Mouse (Mus musculus) lung, embryonic 15.5 days (tissue): ENCODE measurements around the gene C1rb. TPM values are rescaled to one million over a fixed set of nuclear protein-coding genes. Genes with fewer than 3 reads are reported as not detected.
"Not testable (repeated sequence)": the region's sequence is repeated elsewhere in the genome, so short reads cannot be mapped to it uniquely, and the experiment has no call there.

Experiments used
- ATAC-seq: fragments of 200-750 bp; cut with Nextera tagmentation; 2 replicates; pipeline ENCODE4 v1.8.0; 2017; ENCODE audit warnings: moderate number of reproducible peaks, borderline replicate concordance; ENCODE audit not compliant: low FRiP score, low TSS enrichment; ENCODE audit errors: extremely low read depth
- H3K27ac ChIP-seq: fragments of 300-500 bp; sonication (generic); 2 replicates; pipeline ENCODE4 v1.5.1; 2015; ENCODE audit warnings: moderate library complexity, mild to moderate bottlenecking, inconsistent platforms
- H3K27me3 ChIP-seq: fragments of 300-500 bp; sonication (generic); 2 replicates; pipeline ENCODE4 v1.6.1; 2015; ENCODE audit warnings: inconsistent platforms
- H3K36me3 ChIP-seq: fragments of 300-500 bp; sonication (generic); 2 replicates; pipeline ENCODE4 v1.6.1; 2015; ENCODE audit warnings: inconsistent platforms
- H3K4me1 ChIP-seq: fragments of 300-500 bp; sonication (generic); 2 replicates; pipeline ENCODE4 v1.6.1; 2015; ENCODE audit warnings: inconsistent platforms
- H3K4me2 ChIP-seq: fragments of 300-500 bp; sonication (generic); 2 replicates; pipeline ENCODE4 v1.6.1; 2015; ENCODE audit warnings: inconsistent platforms, mild to moderate bottlenecking, moderate library complexity
- H3K4me3 ChIP-seq: fragments of 300-500 bp; sonication (generic); 2 replicates; pipeline ENCODE4 v1.5.1; 2015; ENCODE audit warnings: mild to moderate bottlenecking, inconsistent platforms
- H3K9ac ChIP-seq: fragments of 300-500 bp; sonication (generic); 2 replicates; pipeline ENCODE4 v1.6.1; 2015; ENCODE audit warnings: inconsistent platforms
- H3K9me3 ChIP-seq: fragments of 300-500 bp; sonication (generic); 2 replicates; pipeline ENCODE4 v1.6.1; 2016; ENCODE audit warnings: inconsistent platforms
- WGBS: fragments of 180-500 bp; shearing (Covaris S2); methylation state at CpG from one replicate; pipeline ENCODE4 v1.1.7; 2015; 5-methylcytosine and 5-hydroxymethylcytosine counted together
- polyA plus RNA-seq: library from polyadenylated mRNA; unstranded; fragments of >200 nt; fragmentation: Nextera tagmentation; extraction: Ambion mirVana; gene quantifications from 2 replicates; pipeline ENCODE4 v1.2.1, GENCODE M21; 2015

The C1rb gene
- polyA plus RNA-seq, 1 experiment from 2014 or later: not detected

DNA sequence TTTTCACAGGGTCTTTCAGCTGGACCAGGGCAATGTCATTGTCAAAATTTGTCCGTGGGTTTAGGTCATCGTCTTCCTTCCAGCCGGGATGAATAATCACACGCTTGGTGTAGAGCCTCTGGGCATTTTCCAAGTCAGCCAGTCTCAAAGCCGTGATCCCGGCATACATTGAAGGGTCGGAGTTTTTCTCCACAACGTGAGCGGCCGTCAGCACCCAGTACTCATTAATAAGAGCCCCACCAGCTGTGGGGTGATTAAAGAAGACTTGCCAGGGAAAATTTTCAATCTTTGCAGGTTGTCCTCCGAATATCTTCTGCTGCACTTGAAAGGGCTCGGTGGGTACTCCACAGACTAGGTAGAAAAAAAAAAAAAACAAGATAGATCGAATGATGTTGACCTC is 55.5 kb downstream of the C1rb start:
- WGBS: 80% methylated on average over 13 of the region's 13 CpGs
- no peaks in the 10 kb centered on the region for H3K4me1 ChIP-seq
- no peak overlapping the region for H3K4me2 ChIP-seq
- no peaks in the 10 kb centered on the region for H3K9me3 ChIP-seq
- no peak overlapping the region for H3K27ac ChIP-seq
- H3K4me3 ChIP-seq: no peak overlapping the region
- H3K27me3 ChIP-seq: no peaks in the 10 kb centered on the region
- no peaks in the 10 kb centered on the region for H3K36me3 ChIP-seq
- ATAC-seq: no peak
- no peak overlapping the region for H3K9ac ChIP-seq

- H3K27me3 ChIP-seq, ATAC-seq, H3K27ac ChIP-seq, H3K4me1 ChIP-seq, H3K9me3 ChIP-seq, H3K36me3 ChIP-seq, H3K9ac ChIP-seq, H3K4me2 ChIP-seq, H3K4me3 ChIP-seq: not testable (repeated sequence)
- WGBS: 27% methylated on average over 1 of the region's 1 CpGs
Observed at GRCm38 (mm10) chr6:124626184-124626583, 56.1 kb downstream of the C1rb start.

GRCm38 (mm10) chr6:124630763-124631162 is 60.7 kb downstream of the C1rb start:
- Histone ChIP-seq H3K36me3 (no peaks in the 10 kb centered on the region), H3K27me3 (no peaks in the 10 kb centered on the region), H3K4me1 (no peaks in the 10 kb centered on the region), H3K4me3 (no peak overlapping the region), H3K4me2 (no peak overlapping the region), H3K9ac (no peak overlapping the region), H3K27ac (no peak overlapping the region), H3K9me3 (no peaks in the 10 kb centered on the region)
- 69% methylated on average over 4 of the region's 4 CpGs for WGBS
- ATAC-seq: no peak

Other genes starting within 250 kb of the C1rb start
- gene Pex5, start 155.2 kb upstream of the C1rb start, polyA plus RNA-seq: 35.5 and 39.1 TPM in 2 replicates
- 2.7 and 2.8 TPM in 2 replicates for gene Clstn3, start 105.5 kb upstream of the C1rb start, polyA plus RNA-seq
- 0.49 and 0.52 TPM in 2 replicates for gene C1rl, start 77.2 kb upstream of the C1rb start, polyA plus RNA-seq
- 3.1 and 4.6 TPM in 2 replicates for gene C1ra, start 57.9 kb upstream of the C1rb start, polyA plus RNA-seq
- 2.6 and 3.6 TPM in 2 replicates for gene C1s1, start 27.9 kb upstream of the C1rb start, polyA plus RNA-seq
- 0.07 TPM in 1 of 2 replicates, not detected in the other for gene C1s2, start 65.8 kb downstream of the C1rb start, polyA plus RNA-seq
- 56.8 and 61.9 TPM in 2 replicates for gene Lpcat3, start 92.7 kb downstream of the C1rb start, polyA plus RNA-seq
- 199 and 200 TPM in 2 replicates for gene Emg1, start 141.9 kb downstream of the C1rb start, polyA plus RNA-seq
- gene Phb2, start 142.0 kb downstream of the C1rb start, polyA plus RNA-seq: 327 and 340 TPM in 2 replicates
- 17.3 and 24.3 TPM in 2 replicates for gene Ptpn6, start 168.4 kb downstream of the C1rb start, polyA plus RNA-seq
- gene Grcc10, start 171.1 kb downstream of the C1rb start, polyA plus RNA-seq: 406 and 416 TPM in 2 replicates
- gene Gm45234, start 185.7 kb downstream of the C1rb start, polyA plus RNA-seq: not detected in 2 replicates
- 15.6 and 16.1 TPM in 2 replicates for gene Atn1, start 186.2 kb downstream of the C1rb start, polyA plus RNA-seq
- gene Eno2, start 199.4 kb downstream of the C1rb start, polyA plus RNA-seq: 2.1 and 3.4 TPM in 2 replicates
- gene Lrrc23, start 209.4 kb downstream of the C1rb start, polyA plus RNA-seq: 11.7 and 13.7 TPM in 2 replicates
- gene Spsb2, start 238.4 kb downstream of the C1rb start, polyA plus RNA-seq: 11.6 and 12.7 TPM in 2 replicates
- gene Tpi1, start 244.0 kb downstream of the C1rb start, polyA plus RNA-seq: 712 and 746 TPM in 2 replicates